Comparison of ENCODE assay signal across 8 mouse cellular contexts in the genomic region with DNA sequence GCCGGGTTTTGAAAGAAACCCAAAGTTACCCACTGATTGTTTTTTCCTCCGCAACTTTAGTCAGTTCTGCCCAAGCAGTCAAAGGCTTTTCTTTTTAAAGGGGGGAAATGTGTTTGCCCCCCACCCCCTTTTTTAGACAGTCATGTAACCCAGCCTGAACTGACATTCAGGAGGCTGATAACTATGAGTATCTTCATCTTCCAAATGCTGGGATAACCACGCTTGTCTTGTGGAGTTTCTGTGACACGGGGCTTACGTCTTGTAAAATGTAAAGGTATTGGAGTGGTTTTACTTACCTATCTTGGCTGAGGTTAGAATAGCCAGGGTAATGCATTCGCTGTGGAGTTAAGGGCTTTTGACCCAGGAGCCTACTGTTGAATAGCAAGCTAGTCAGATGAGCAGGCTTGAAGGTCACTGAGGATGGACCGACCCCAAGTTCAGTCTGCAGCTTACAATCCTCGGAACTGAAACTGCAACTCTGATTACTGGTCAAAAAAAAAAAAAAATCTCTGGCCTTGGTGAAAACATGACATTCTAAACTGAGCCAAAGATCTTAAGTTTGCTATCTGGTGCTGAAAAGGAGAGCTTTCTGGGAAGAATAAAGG. TPM values are rescaled to one million over a fixed set of nuclear protein-coding genes. Genes with fewer than 3 reads are reported as not detected.
DNase-seq lines count a peak whose midpoint lies in the region; ATAC-seq and TF ChIP-seq lines count a peak whose summit lies in the region.

A gene (minus strand): TSS at position 318 of the 605 bp plus-strand sequence.

- H3K4me2 ChIP-seq in lung, embryonic 14.5 days = peak within 1 kb of the TSS; percentile 73
- H3K4me2 ChIP-seq in intestine, embryonic 14.5 days (ENCODE audit: low read length) = peak within 1 kb of the TSS; percentile 87
- H3K4me2 ChIP-seq in liver, embryonic 11.5 days = peak within 1 kb of the TSS; percentile 84
- H3K4me2 ChIP-seq in stomach, embryonic 16.5 days (ENCODE audit: low read depth, low read length) = peak within 1 kb of the TSS; percentile 87

- peak; percentile 28 for DNase-seq in lung, embryonic 14.5 days
- no peak for DNase-seq in lung, postnatal 14 days
- no peak for DNase-seq in adrenal gland, postnatal 4 days (ENCODE audit: low spot score in 2 of 2)
- no peak for DNase-seq in gastrocnemius, postnatal 10 days
- no peak for DNase-seq in intestine, embryonic 14.5 days (ENCODE audit: low spot score)
- no peak for DNase-seq in liver, embryonic 11.5 days (ENCODE audit: low spot score)
- no peak for DNase-seq in right cerebral cortex, postnatal 10 days (ENCODE audit: low spot score in 2 of 2)

- TF ChIP-seq CTCF in lung, embryonic 14.5 days (IDR thresholded peaks at IDR 0.05; ENCODE audit: low read depth) = no peak

- H3K27ac ChIP-seq in lung, embryonic 14.5 days (ENCODE audit: low read depth) = peak within 1 kb of the TSS; percentile 93
- H3K27ac ChIP-seq in intestine, embryonic 14.5 days (ENCODE audit: low read depth) = peak within 1 kb of the TSS; percentile 81
- H3K27ac ChIP-seq in liver, embryonic 11.5 days (ENCODE audit: low read depth, low read length) = peak within 1 kb of the TSS; percentile 81
- H3K27ac ChIP-seq in stomach, embryonic 16.5 days (ENCODE audit: low read length) = peak within 1 kb of the TSS; percentile 94

- H3K9ac ChIP-seq in lung, embryonic 14.5 days = peak within 1 kb of the TSS; percentile 80
- H3K9ac ChIP-seq in intestine, embryonic 14.5 days (ENCODE audit: low read length) = peak within 1 kb of the TSS; percentile 84
- peak within 1 kb of the TSS; percentile 84 for H3K9ac ChIP-seq in liver, embryonic 11.5 days (ENCODE audit: low read depth, low read length)
- H3K9ac ChIP-seq in stomach, embryonic 16.5 days (ENCODE audit: low read length) = peak within 1 kb of the TSS; percentile 88

- no peaks in the 10 kb centered on the region; the same call in 1 of the 2 replicates for H3K4me1 ChIP-seq in lung, embryonic 14.5 days (ENCODE audit: insufficient read depth)
- H3K4me1 ChIP-seq in intestine, embryonic 14.5 days (replicated peaks; ENCODE audit: control insufficient read depth, insufficient read depth, low read length) = peaks cover 16% of the 10 kb centered on the region
- H3K4me1 ChIP-seq in liver, embryonic 11.5 days (replicated peaks; ENCODE audit: control insufficient read depth, insufficient read depth, low read length) = peaks cover 7% of the 10 kb centered on the region; the same call in 1 of the 2 replicates
- H3K4me1 ChIP-seq in stomach, embryonic 16.5 days (ENCODE audit: control insufficient read depth, insufficient read depth, low read length) = 0 out of 2 replicates have a peak, but pooled peaks cover 9% of the 10 kb centered on the region

- no peaks in the 10 kb centered on the region for H3K9me3 ChIP-seq in lung, embryonic 14.5 days (ENCODE audit: low read depth, low read length)
- H3K9me3 ChIP-seq in intestine, embryonic 14.5 days (ENCODE audit: control insufficient read depth, low read length) = no peaks in the 10 kb centered on the region
- no peaks in the 10 kb centered on the region for H3K9me3 ChIP-seq in liver, embryonic 11.5 days (ENCODE audit: control insufficient read depth, low read length)
- H3K9me3 ChIP-seq in stomach, embryonic 16.5 days (replicated peaks; ENCODE audit: control insufficient read depth, low read length) = no peaks in the 10 kb centered on the region

- H3K27me3 ChIP-seq in lung, embryonic 14.5 days (ENCODE audit: insufficient read depth, low read length) = no peaks in the 10 kb centered on the region
- no peaks in the 10 kb centered on the region for H3K27me3 ChIP-seq in intestine, embryonic 14.5 days (replicated peaks; ENCODE audit: control insufficient read depth, insufficient read depth, low read length)
- H3K27me3 ChIP-seq in liver, embryonic 11.5 days (replicated peaks; ENCODE audit: control insufficient read depth, insufficient read depth, low read length) = no peaks in the 10 kb centered on the region
- H3K27me3 ChIP-seq in stomach, embryonic 16.5 days (ENCODE audit: control insufficient read depth, insufficient read depth, low read length) = no peaks in the 10 kb centered on the region

- ATAC-seq in lung, embryonic 14.5 days (ENCODE audit: insufficient read depth) = peak; percentile 16
- peak; percentile 25 for ATAC-seq in intestine, embryonic 14.5 days (replicated peaks; ENCODE audit: low FRiP score, low TSS enrichment, low read depth)
- no peak; the same call in 1 of the 2 replicates for ATAC-seq in liver, embryonic 11.5 days (replicated peaks; ENCODE audit: low FRiP score)
- 0 out of 2 replicates have a peak, but pooled peaks have one; percentile 0 for ATAC-seq in stomach, embryonic 16.5 days (ENCODE audit: insufficient read depth, low FRiP score)

- peak within 1 kb of the TSS; percentile 71 for H3K4me3 ChIP-seq in lung, embryonic 14.5 days (ENCODE audit: low read depth, low read length)
- peak within 1 kb of the TSS; percentile 78 for H3K4me3 ChIP-seq in intestine, embryonic 14.5 days (ENCODE audit: low read depth, low read length)
- H3K4me3 ChIP-seq in liver, embryonic 11.5 days (ENCODE audit: low read depth, low read length) = peak within 1 kb of the TSS; percentile 74
- H3K4me3 ChIP-seq in stomach, embryonic 16.5 days (replicated peaks; ENCODE audit: low read length) = peak within 1 kb of the TSS; percentile 81

- no peaks in the 10 kb centered on the region for H3K36me3 ChIP-seq in lung, embryonic 14.5 days (ENCODE audit: insufficient read depth)
- no peaks in the 10 kb centered on the region for H3K36me3 ChIP-seq in intestine, embryonic 14.5 days (ENCODE audit: control insufficient read depth, insufficient read depth, low read length)
- H3K36me3 ChIP-seq in liver, embryonic 11.5 days (ENCODE audit: control insufficient read depth, insufficient read depth, low read length) = no peaks in the 10 kb centered on the region
- H3K36me3 ChIP-seq in stomach, embryonic 16.5 days (ENCODE audit: control insufficient read depth, insufficient read depth, low read length) = no peaks in the 10 kb centered on the region

- WGBS in lung, embryonic 14.5 days = 1% methylated on average over 8 of the region's 8 CpGs
- 2% methylated on average over 8 of the region's 8 CpGs for WGBS in intestine, embryonic 14.5 days
- WGBS in liver, embryonic 11.5 days = 3% methylated on average over 8 of the region's 8 CpGs
- WGBS in stomach, embryonic 16.5 days = under 1% methylated on average over 8 of the region's 8 CpGs

RNA-seq across cellular contexts. Expression of the gene that starts here (rescaled TPM):
- 61.5 and 66.6 TPM in 2 replicates for polyA plus RNA-seq in lung, embryonic 14.5 days (2014; fragmentation: Nextera tagmentation; extraction: Ambion mirVana)
- total RNA-seq in adrenal gland, postnatal 4 days (2021) = 10 to 100 TPM; 31.7 to 34.1 TPM
- 10 to 100 TPM; 21.3 to 21.8 TPM for total RNA-seq in gastrocnemius, postnatal 10 days (2021)
- 56.3 and 57.6 TPM in 2 replicates for polyA plus RNA-seq in intestine, embryonic 14.5 days (2014; fragmentation: Nextera tagmentation; extraction: Ambion mirVana)
- polyA plus RNA-seq in liver, embryonic 11.5 days (2014; fragmentation: Nextera tagmentation; extraction: Ambion mirVana) = 58.1 and 59.1 TPM in 2 replicates
- 52.9 and 59.7 TPM in 2 replicates for polyA plus RNA-seq in stomach, embryonic 16.5 days (2015; fragmentation: Nextera tagmentation; extraction: Ambion mirVana)
